Mouse (Mus musculus) left cerebral cortex, adult 2 months (tissue): ENCODE measurements around the gene Gcgr. TPM values are rescaled to one million over a fixed set of nuclear protein-coding genes. Genes with fewer than 3 reads are reported as not detected.
"Not testable (repeated sequence)": the region's sequence is repeated elsewhere in the genome, so short reads cannot be mapped to it uniquely, and the experiment has no call there.

Experiments used
- DNase-seq, 2 experiments: peaks; one replicate each; pipeline ENCODE4 v3.0.0; 2021 to 2022; ENCODE audit warnings: low spot score in 2 of 2, mixed read lengths in 1 of 2; ENCODE audit errors: extremely low spot score in 1 of 2
- H3K27ac ChIP-seq: fragments of 200-600 bp; 2 replicates; pipeline ENCODE4 v1.8.1; 2022
- H3K4me3 ChIP-seq: fragments of 200-600 bp; 2 replicates; pipeline ENCODE4 v1.8.1; 2022
- CTCF ChIP-seq: fragments of 200-600 bp; IDR thresholded peaks from 2 replicates; pipeline ENCODE4 v1.8.1; 2022; ENCODE audit warnings: antibody characterized with exemption, mild to moderate bottlenecking, moderate library complexity
- intact Hi-C: fragments of 180-260 bp; cut with DNase I; formaldehyde crosslinking; loops from one replicate; pipeline ENCODE4 v1.15.1; 2025
- total RNA-seq, 2 experiments: library from RNA; stranded (reverse); gene quantifications; 2 replicates each; pipeline ENCODE4 v1.2.3; 2021

Gcgr gene
- total RNA-seq, 2 experiments from 2014 or later: not detected

GRCm38 (mm10) chr11:120582268-120582981 lies 51.9 kb downstream of the Gcgr start:
- no peak for DNase-seq
- peak; percentile 56 for TF ChIP-seq CTCF
- intact Hi-C loops: no loop called here
- H3K27ac ChIP-seq: peak overlapping the region; percentile 96
- H3K4me3 ChIP-seq: peak overlapping the region; percentile 67

GRCm38 (mm10) chr11:120582982-120583293 lies 52.4 kb downstream of the Gcgr start:
- H3K27ac ChIP-seq, H3K4me3 ChIP-seq, intact Hi-C loops, DNase-seq: not testable (repeated sequence)

GRCm38 (mm10) chr11:120583937-120584336 lies 53.4 kb downstream of the Gcgr start:
- intact Hi-C loops: no loop called here
- H3K27ac ChIP-seq: no peak overlapping the region
- no peak for TF ChIP-seq CTCF
- H3K4me3 ChIP-seq: no peak overlapping the region
- no peak for DNase-seq

- no peak for TF ChIP-seq CTCF
- Histone ChIP-seq H3K27ac (no peak overlapping the region), H3K4me3 (no peak overlapping the region)
- intact Hi-C loops: no loop called here
- DNase-seq: no peak
Observed at GRCm38 (mm10) chr11:120588531-120588930, 58.0 kb downstream of the Gcgr start.

Other genes with a start within 250 kb of the Gcgr start
- 1,000 to 10,000 TPM; 1,100 to 1,129 TPM for gene Actg1, start 182.2 kb upstream of the Gcgr start, total RNA-seq
- gene Fscn2, start 169.2 kb upstream of the Gcgr start, total RNA-seq: under 1 TPM in 1 of 2 experiments, not detected in 1; 0.25 TPM
- gene Faap100, start 151.9 kb upstream of the Gcgr start, total RNA-seq: 10 to 100 TPM; 16.1 to 17.6 TPM
- gene Nploc4, start 93.0 kb upstream of the Gcgr start, total RNA-seq: 10 to 100 TPM; 70.9 to 72.4 TPM
- gene Tspan10, start 88.1 kb upstream of the Gcgr start, total RNA-seq: 1 to 10 TPM in 1 of 2 experiments, not detected in 1; 3.8 TPM
- 1 to 10 TPM in 1 of 2 experiments, under 1 TPM in 1; 0.45 to 1.1 TPM for gene Pde6g, start 77.2 kb upstream of the Gcgr start, total RNA-seq
- 10 to 100 TPM; 13.8 to 15.8 TPM for gene Oxld1, start 72.6 kb upstream of the Gcgr start, total RNA-seq
- 10 to 100 TPM; 28.4 to 28.5 TPM for gene Ccdc137, start 72.6 kb upstream of the Gcgr start, total RNA-seq
- gene Arl16, start 63.1 kb upstream of the Gcgr start, total RNA-seq: 10 to 100 TPM; 47.9 to 51.9 TPM
- gene Mrpl12, start 46.1 kb upstream of the Gcgr start, total RNA-seq: 10 to 100 TPM; 66.1 to 68.3 TPM
- 10 to 100 TPM; 17.7 to 21.3 TPM for gene Slc25a10, start 38.9 kb upstream of the Gcgr start, total RNA-seq
- gene Mcrip1, start 19.0 kb downstream of the Gcgr start, total RNA-seq: 10 to 100 TPM; 68.3 to 83.2 TPM
- gene Ppp1r27, start 20.4 kb downstream of the Gcgr start, total RNA-seq: not detected
- 100 to 1,000 TPM; 114 to 120 TPM for gene P4hb, start 42.6 kb downstream of the Gcgr start, total RNA-seq
- gene Arhgdia, start 50.9 kb downstream of the Gcgr start, total RNA-seq: 100 to 1,000 TPM; 290 to 300 TPM
- gene Alyref, start 67.7 kb downstream of the Gcgr start, total RNA-seq: 10 to 100 TPM; 56.4 to 64.1 TPM
- 10 to 100 TPM; 92.9 to 93.0 TPM for gene Anapc11, start 67.7 kb downstream of the Gcgr start, total RNA-seq
- gene Npb, start 77.8 kb downstream of the Gcgr start, total RNA-seq: under 1 TPM in 1 of 2 experiments, not detected in 1; 0.95 TPM
- 100 to 1,000 TPM; 133 to 140 TPM for gene Pcyt2, start 87.2 kb downstream of the Gcgr start, total RNA-seq
- gene Sirt7, start 94.5 kb downstream of the Gcgr start, total RNA-seq: 10 to 100 TPM; 43.2 to 45.3 TPM
- 100 to 1,000 TPM; 104 to 107 TPM for gene Mafg, start 102.9 kb downstream of the Gcgr start, total RNA-seq
- 1 to 10 TPM; 2.4 to 3.1 TPM for gene Pycr1, start 113.1 kb downstream of the Gcgr start, total RNA-seq
- gene Myadml2, start 117.5 kb downstream of the Gcgr start, total RNA-seq: 1 to 10 TPM; 6.9 to 8.8 TPM
- 1 to 10 TPM; 4.0 to 7.2 TPM for gene Notum, start 130.5 kb downstream of the Gcgr start, total RNA-seq
- 10 to 100 TPM; 47.4 to 54.9 TPM for gene Aspscr1, start 142.3 kb downstream of the Gcgr start, total RNA-seq
- gene Cenpx, start 183.0 kb downstream of the Gcgr start, total RNA-seq: 10 to 100 TPM; 18.9 to 21.3 TPM
- gene Lrrc45, start 183.2 kb downstream of the Gcgr start, total RNA-seq: 10 to 100 TPM; 61.4 to 62.3 TPM
- gene Rac3, start 190.8 kb downstream of the Gcgr start, total RNA-seq: 10 to 100 TPM; 34.0 to 39.6 TPM
- 1 to 10 TPM; 7.1 to 8.4 TPM for gene Dcxr, start 196.6 kb downstream of the Gcgr start, total RNA-seq
- gene Cbr2, start 201.4 kb downstream of the Gcgr start, total RNA-seq: 1 to 10 TPM; 1.9 to 3.0 TPM
- gene Hmga1b, start 232.1 kb downstream of the Gcgr start, total RNA-seq: 10 to 100 TPM; 27.5 to 57.3 TPM